Mouse (Mus musculus): ENCODE data around the gene Phldb2.

Gene Phldb2

GRCm38 (mm10) chr16:45890471-45891200 lies 62.8 kb downstream of the Phldb2 start:
- no peak for DNase-seq

- DNase-seq, result no peak
Measured at GRCm38 (mm10) chr16:45889636-45890035, 63.8 kb downstream of the Phldb2 start.

- DNase-seq, result no peak
Measured at GRCm38 (mm10) chr16:45886599-45886998, 66.8 kb downstream of the Phldb2 start.

GRCm38 (mm10) chr16:45884194-45884593 lies 69.2 kb downstream of the Phldb2 start:
- DNase-seq, result no peak

- no peak for DNase-seq
Measured at GRCm38 (mm10) chr16:45881177-45881832, 72.1 kb downstream of the Phldb2 start.

GRCm38 (mm10) chr16:45880101-45880751 lies 73.2 kb downstream of the Phldb2 start:
- DNase-seq, result no peak

- DNase-seq, result no peak
Measured at GRCm38 (mm10) chr16:45877739-45878138, 75.7 kb downstream of the Phldb2 start.

- no peak for DNase-seq
Measured at GRCm38 (mm10) chr16:45877171-45877570, 76.2 kb downstream of the Phldb2 start.

GRCm38 (mm10) chr16:45873397-45873796 lies 80.0 kb downstream of the Phldb2 start:
- no peak for DNase-seq

GRCm38 (mm10) chr16:45871286-45871976 lies 82.0 kb downstream of the Phldb2 start:
- no peak for DNase-seq

GRCm38 (mm10) chr16:45870651-45871050 lies 82.7 kb downstream of the Phldb2 start:
- DNase-seq, result no peak

GRCm38 (mm10) chr16:45869044-45869443 lies 84.4 kb downstream of the Phldb2 start:
- no peak for DNase-seq

GRCm38 (mm10) chr16:45857277-45857863 lies 96.0 kb downstream of the Phldb2 start:
- no peak for DNase-seq

GRCm38 (mm10) chr16:45854499-45854898 lies 98.9 kb downstream of the Phldb2 start:
- no peak for DNase-seq

- no peak for DNase-seq
Measured at GRCm38 (mm10) chr16:45849045-45849444, 104.4 kb downstream of the Phldb2 start.

GRCm38 (mm10) chr16:45844875-45845274 lies 108.5 kb downstream of the Phldb2 start:
- DNase-seq, result no peak

GRCm38 (mm10) chr16:45844049-45844780 lies 109.2 kb downstream of the Phldb2 start:
- peak; percentile 23 for DNase-seq

- DNase-seq, result no peak
Measured at GRCm38 (mm10) chr16:45843351-45843891, 110.0 kb downstream of the Phldb2 start.

- DNase-seq, result no peak
Measured at GRCm38 (mm10) chr16:45842440-45842839, 111.0 kb downstream of the Phldb2 start.

- no peak for DNase-seq
Measured at GRCm38 (mm10) chr16:45841806-45842205, 111.6 kb downstream of the Phldb2 start.

- no peak for DNase-seq
Measured at GRCm38 (mm10) chr16:45841016-45841415, 112.4 kb downstream of the Phldb2 start.

All from cerebellum, adult 9-10 months (tissue).